Mouse (Mus musculus): ENCODE data around the gene Rnf38.

DNA sequence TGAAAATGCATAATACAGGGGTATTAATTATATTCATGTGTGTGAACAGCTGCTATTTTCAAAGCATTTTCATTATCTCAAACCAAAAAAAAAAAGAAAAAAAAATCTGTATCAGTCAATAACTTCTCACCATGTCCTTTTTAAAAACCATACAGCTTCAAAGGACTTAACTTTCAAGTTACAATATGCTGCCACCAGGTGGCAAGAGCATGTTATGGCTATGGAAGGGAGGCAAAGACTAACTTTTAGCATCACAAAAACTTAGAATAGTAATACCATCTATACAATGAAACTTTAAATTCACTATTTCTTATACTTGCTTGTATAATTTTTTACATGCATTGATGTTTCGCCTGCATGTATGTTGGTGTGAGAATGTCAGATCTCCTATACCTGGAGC, 33.6 kb downstream of the Rnf38 start:
- TF ChIP-seq CTCF (IDR thresholded peaks at IDR 0.05; ENCODE audit: low read depth) (peak; percentile 71), EP300 (IDR thresholded peaks at IDR 0.05; ENCODE audit: low read depth) (no peak)

All from liver, postnatal 0 days (tissue).